Mouse (Mus musculus): ENCODE data around the gene Nup188.

Gene Nup188

GRCm38 (mm10) chr2:30392114-30392576 is 105.9 kb downstream of the Nup188 start, which contains the start of gene Dolpp1:
TSS of gene Dolpp1 (plus strand) at chr2:30392254.
- peak; percentile 93 to 98 for DNase-seq

- no peak for DNase-seq
Observed at GRCm38 (mm10) chr2:30392577-30393369, 106.6 kb downstream of the Nup188 start.

- DNase-seq = no peak
Observed at GRCm38 (mm10) chr2:30393370-30393656, 107.1 kb downstream of the Nup188 start.

Measured in thymus, postnatal 36 days (tissue).